Mouse (Mus musculus): ENCODE measurements at regions not wholly inside any gene's neighbourhood (a gene's known extent, or its start where the extent isn't known, plus 50 kb on each side); places are given as distances from the start of the nearest gene placed in this dataset.

DNA sequence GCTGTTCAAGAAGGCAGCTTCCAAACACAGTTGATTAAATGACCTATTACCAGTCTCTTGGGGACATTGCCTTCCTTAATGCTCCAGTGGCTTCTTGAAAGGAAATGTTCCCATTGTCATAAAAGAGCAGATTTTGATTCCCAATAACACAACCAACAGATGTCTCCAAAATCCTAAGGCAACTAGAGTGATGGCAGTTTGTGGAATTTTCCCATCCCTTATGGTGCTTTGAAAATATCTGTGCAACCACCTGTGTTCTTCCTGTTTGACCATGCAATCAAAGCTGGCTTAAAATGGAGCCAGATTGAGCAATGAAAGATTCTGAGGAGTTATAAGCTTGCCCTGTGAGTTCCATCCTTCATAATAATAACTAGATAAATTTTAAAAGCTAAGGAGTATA, 176.2 kb downstream of the Ndufa4 start:
- TF ChIP-seq EP300 (IDR thresholded peaks at IDR 0.05; ENCODE audit: low read depth) (no peak), CTCF (IDR thresholded peaks at IDR 0.05; ENCODE audit: low read depth) (no peak)

Measured in heart, postnatal 0 days (tissue).